Comparison of ENCODE assay signal across 29 mouse cellular contexts in genomic region chr9:34882211-34882610, GRCm38 (mm10).
DNase-seq lines count a peak whose midpoint lies in the region; ATAC-seq and TF ChIP-seq lines count a peak whose summit lies in the region.
"Had no signal": no experiment of that assay in that cellular context is flagged by ENCODE, and none has a peak within 500 bp of the region (broad histone marks: within the 10 kb centered on the region; RNA-seq: fewer than 3 reads in every experiment).

No protein-coding gene starts in this region.

- ATAC-seq in hindbrain, embryonic 13.5 days (ENCODE audit: low FRiP score): 0 out of 2 replicates have a peak, but pooled peaks have one; percentile 30
- ATAC-seq in neural tube, embryonic 12.5 days (ENCODE audit: low FRiP score, low read depth): peak; percentile 15; the same call in 1 of the 2 replicates
- no peak for ATAC-seq in granulocyte monocyte progenitor cell, adult 5-6 weeks (replicated peaks; ENCODE audit: poor library complexity, severe bottlenecking)
- ATAC-seq: intestine, embryonic 15.5 days; liver, postnatal 0 days; Patski had no signal

- H3K4me3 ChIP-seq in layer of hippocampus, adult 2 months: no peak overlapping the region
- no peak overlapping the region for H3K4me3 ChIP-seq in hindbrain, embryonic 13.5 days
- no peak overlapping the region for H3K4me3 ChIP-seq in neural tube, embryonic 12.5 days
- H3K4me3 ChIP-seq: embryonic facial prominence, embryonic 13.5 days; erythroblast, embryonic 14.5 days; forebrain, embryonic 12.5 days; heart, embryonic 15.5 days; intestine, embryonic 15.5 days; limb, embryonic 12.5 days had no signal

- no peak for DNase-seq in layer of hippocampus, adult 2 months (ENCODE audit: low spot score in 2 of 2)
- no peak for DNase-seq in layer of hippocampus, adult 9-10 months (ENCODE audit: low spot score)
- peak; percentile 52 for DNase-seq in embryo, embryonic 10.5 days (ENCODE audit: low spot score)
- DNase-seq in heart, adult 11 months: no peak
- DNase-seq: adrenal gland, adult 8-10 months; B cell, adult 2 months; cerebellum, adult 9-10 months; gastrocnemius, postnatal 25 days; heart, postnatal 4 days; kidney, adult 8-10 months; kidney, postnatal 14 days; layer of hippocampus, postnatal 36 days; liver, postnatal 0 days; retina, postnatal 1 day; right cerebral cortex, postnatal 25 days; spleen, adult 18-20 months had no signal

- H3K27me3 ChIP-seq in hindbrain, embryonic 13.5 days: 0 out of 2 replicates have a peak, but pooled peaks cover 7% of the 10 kb centered on the region
- H3K27me3 ChIP-seq in neural tube, embryonic 12.5 days (replicated peaks): no peaks in the 10 kb centered on the region
- H3K27me3 ChIP-seq: forebrain, embryonic 12.5 days; heart, embryonic 15.5 days; intestine, embryonic 15.5 days; limb, embryonic 12.5 days had no signal

- H3K4me1 ChIP-seq in hindbrain, embryonic 13.5 days (replicated peaks): peaks cover 23% of the 10 kb centered on the region
- H3K4me1 ChIP-seq in neural tube, embryonic 12.5 days: peaks cover 14% of the 10 kb centered on the region
- H3K4me1 ChIP-seq: heart, embryonic 15.5 days; intestine, embryonic 15.5 days; limb, embryonic 12.5 days had no signal

- no peaks in the 10 kb centered on the region for H3K9me3 ChIP-seq in hindbrain, embryonic 13.5 days
- no peaks in the 10 kb centered on the region for H3K9me3 ChIP-seq in neural tube, embryonic 12.5 days
- H3K9me3 ChIP-seq: embryonic facial prominence, embryonic 13.5 days; forebrain, embryonic 12.5 days; G1E; heart, embryonic 15.5 days; intestine, embryonic 15.5 days; limb, embryonic 12.5 days had no signal

- no peak for TF ChIP-seq CTCF in layer of hippocampus, adult 2 months (conservative IDR thresholded peaks at IDR 0.05)

- WGBS in hindbrain, embryonic 13.5 days: 2% methylated on average over 2 of the region's 2 CpGs
- 3% methylated on average over 2 of the region's 2 CpGs for WGBS in neural tube, embryonic 12.5 days

- H3K4me2 ChIP-seq in hindbrain, embryonic 13.5 days: no peak overlapping the region
- no peak overlapping the region for H3K4me2 ChIP-seq in neural tube, embryonic 12.5 days (replicated peaks)
- H3K4me2 ChIP-seq: embryonic facial prominence, embryonic 13.5 days; forebrain, embryonic 12.5 days; heart, embryonic 15.5 days; intestine, embryonic 15.5 days; limb, embryonic 12.5 days; liver, embryonic 11.5 days had no signal

- peak overlapping the region; percentile 6; the same call in 1 of the 2 replicates for H3K27ac ChIP-seq in layer of hippocampus, adult 2 months
- peak overlapping the region; percentile 18; the same call in 1 of the 2 replicates for H3K27ac ChIP-seq in hindbrain, embryonic 13.5 days
- H3K27ac ChIP-seq in neural tube, embryonic 12.5 days: no peak overlapping the region
- H3K27ac ChIP-seq: embryonic facial prominence, embryonic 13.5 days; forebrain, embryonic 12.5 days; heart, embryonic 15.5 days; intestine, embryonic 15.5 days; limb, embryonic 12.5 days; macrophage had no signal

- H3K9ac ChIP-seq in hindbrain, embryonic 13.5 days: no peak overlapping the region
- H3K9ac ChIP-seq in neural tube, embryonic 12.5 days: no peak overlapping the region
- H3K9ac ChIP-seq: embryonic facial prominence, embryonic 13.5 days; forebrain, embryonic 12.5 days; heart, embryonic 15.5 days; intestine, embryonic 15.5 days; limb, embryonic 12.5 days; liver, postnatal 0 days had no signal

- H3K36me3 ChIP-seq in hindbrain, embryonic 13.5 days: no peaks in the 10 kb centered on the region
- H3K36me3 ChIP-seq in neural tube, embryonic 12.5 days: no peaks in the 10 kb centered on the region
- H3K36me3 ChIP-seq: embryonic facial prominence, embryonic 13.5 days; forebrain, embryonic 12.5 days; G1E; heart, embryonic 15.5 days; intestine, embryonic 15.5 days; limb, embryonic 12.5 days had no signal
